Mouse (Mus musculus) limb, embryonic 11.5 days (tissue): Measurements from ENCODE around the gene Golph3l. TPM values are rescaled to one million over a fixed set of nuclear protein-coding genes. Genes with fewer than 3 reads are reported as not detected.

Experiments used
- ATAC-seq: fragments of 200-750 bp; cut with Nextera tagmentation; 2 replicates; pipeline ENCODE4 v1.8.0; 2017; ENCODE audit warnings: low read depth; ENCODE audit not compliant: insufficient number of reproducible peaks, low FRiP score, low TSS enrichment
- DNase-seq: peaks from one replicate; pipeline ENCODE4 v3.0.0-alpha.2; 2015; ENCODE audit warnings: low spot score
- H3K27ac ChIP-seq: fragments of 300-500 bp; sonication (generic); replicated peaks from 2 replicates; pipeline ENCODE4 v1.5.1; 2014; ENCODE audit warnings: low read depth, mild to moderate bottlenecking, low read length
- H3K27me3 ChIP-seq: fragments of 300-500 bp; sonication (generic); 2 replicates; pipeline ENCODE4 v1.6.1; 2014; ENCODE audit warnings: mild to moderate bottlenecking, low read length, mixed read lengths; ENCODE audit not compliant: control insufficient read depth, insufficient read depth
- H3K36me3 ChIP-seq: fragments of 300-500 bp; sonication (generic); 2 replicates; pipeline ENCODE4 v1.6.1; 2014; ENCODE audit warnings: mild to moderate bottlenecking, low read length, moderate library complexity, mixed read lengths; ENCODE audit not compliant: control insufficient read depth, insufficient read depth
- H3K4me1 ChIP-seq: fragments of 300-500 bp; sonication (generic); 2 replicates; pipeline ENCODE4 v1.6.1; 2014; ENCODE audit warnings: low read length, mixed read lengths; ENCODE audit not compliant: control insufficient read depth, insufficient read depth
- H3K4me2 ChIP-seq: fragments of 300-500 bp; sonication (generic); 2 replicates; pipeline ENCODE4 v1.6.1; 2014; ENCODE audit warnings: low read depth, mild to moderate bottlenecking, moderate library complexity; ENCODE audit not compliant: severe bottlenecking
- H3K4me3 ChIP-seq: fragments of 300-500 bp; sonication (generic); 2 replicates; pipeline ENCODE4 v1.5.1; 2014; ENCODE audit warnings: low read depth, low read length
- H3K9ac ChIP-seq: fragments of 300-500 bp; sonication (generic); 2 replicates; pipeline ENCODE4 v1.6.1; 2014; ENCODE audit warnings: mild to moderate bottlenecking, low read length
- H3K9me3 ChIP-seq: fragments of 300-500 bp; sonication (generic); 2 replicates; pipeline ENCODE4 v1.6.1; 2016; ENCODE audit warnings: low read length; ENCODE audit not compliant: control insufficient read depth
- WGBS: fragments of 180-500 bp; shearing (Covaris S2); extraction: QIAGEN DNeasy Blood & Tissue Kit; methylation state at CpG from one replicate; pipeline ENCODE4 v1.1.7; 2014; 5-methylcytosine and 5-hydroxymethylcytosine counted together
- polyA plus RNA-seq: library from polyadenylated mRNA; unstranded; fragments of >200 nt; fragmentation: Nextera tagmentation; extraction: Ambion mirVana; gene quantifications from 2 replicates; pipeline ENCODE4 v1.2.1, GENCODE M21; 2014

Golph3l gene
- polyA plus RNA-seq, 1 experiment from 2014 or later = 38.1 TPM

DNA sequence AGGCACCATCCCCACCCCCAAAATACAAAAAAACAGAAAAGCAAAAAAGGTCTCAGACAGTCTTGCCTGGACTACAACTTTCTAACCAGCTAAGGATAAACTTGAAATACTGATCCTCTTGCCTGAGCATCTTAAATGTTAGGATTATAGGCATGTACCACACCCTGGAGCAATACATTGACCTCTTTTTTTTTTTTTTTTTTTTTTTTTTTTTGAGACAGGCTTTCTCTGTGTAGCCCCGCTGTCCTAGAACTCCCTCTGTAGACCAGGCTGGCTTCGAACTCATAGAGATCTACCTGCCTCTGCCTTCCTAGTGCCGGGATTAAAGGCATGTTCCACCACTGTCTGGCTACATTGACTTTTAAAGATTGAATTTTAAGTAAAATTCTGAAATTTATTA, 28.0 kb upstream of the Golph3l start:
- Histone ChIP-seq H3K4me3 (no peak overlapping the region), H3K4me2 (no peak overlapping the region), H3K36me3 (no peaks in the 10 kb centered on the region), H3K27ac (no peak overlapping the region), H3K9ac (no peak overlapping the region), H3K27me3 (no peaks in the 10 kb centered on the region), H3K4me1 (no peaks in the 10 kb centered on the region), H3K9me3 (no peaks in the 10 kb centered on the region)
- no peak for DNase-seq
- no peak for ATAC-seq
- WGBS = 97% methylated on average over 3 of the region's 3 CpGs

DNA sequence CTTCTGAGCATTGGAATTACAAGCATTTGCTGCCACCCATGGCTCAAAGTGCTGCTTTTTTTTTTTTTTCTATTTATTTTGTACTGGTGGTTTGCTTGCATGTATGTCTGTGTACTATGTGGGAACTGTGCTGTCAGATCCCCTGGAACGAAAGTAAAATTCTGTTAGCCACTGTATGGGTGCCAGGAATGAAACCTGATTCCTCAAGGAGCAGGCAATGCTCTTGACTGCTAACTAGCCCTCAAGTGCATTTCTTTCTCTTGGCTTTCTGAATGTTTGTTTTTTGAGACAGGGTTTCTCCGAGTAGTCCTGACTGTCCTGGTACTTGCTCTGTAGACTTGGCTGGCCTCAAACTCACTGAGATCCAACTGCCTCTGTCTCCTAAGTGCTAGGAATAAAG, 26.9 kb upstream of the Golph3l start:
- ATAC-seq (no peak), DNase-seq (no peak)
- Histone ChIP-seq H3K4me2 (no peak overlapping the region), H3K27me3 (no peaks in the 10 kb centered on the region), H3K36me3 (no peaks in the 10 kb centered on the region), H3K4me1 (no peaks in the 10 kb centered on the region), H3K9ac (no peak overlapping the region), H3K9me3 (no peaks in the 10 kb centered on the region), H3K4me3 (no peak overlapping the region), H3K27ac (no peak overlapping the region)
- WGBS = 84% methylated on average over 2 of the region's 2 CpGs

DNA sequence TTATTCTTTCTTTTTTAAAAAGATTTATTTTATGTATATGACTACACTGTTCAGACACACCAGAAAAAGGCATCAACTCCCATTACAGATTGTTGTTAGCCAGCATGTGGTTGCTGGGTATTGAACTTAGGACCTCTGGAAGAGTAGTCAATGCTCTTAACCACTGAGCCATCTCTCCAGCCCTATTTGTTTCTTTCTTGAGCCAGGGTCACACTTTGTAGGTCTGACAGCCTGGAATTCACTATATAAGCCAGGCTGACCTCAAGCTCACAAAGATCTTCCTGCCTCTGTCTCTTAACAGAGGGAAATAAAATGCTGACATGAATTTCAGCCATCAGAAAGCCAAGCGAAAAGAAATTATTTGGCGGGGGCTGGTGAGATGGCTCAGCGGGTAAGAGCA, 19.1 kb upstream of the Golph3l start:
- no peak for DNase-seq
- Histone ChIP-seq H3K36me3 (no peaks in the 10 kb centered on the region), H3K9ac (no peak overlapping the region), H3K4me3 (no peak overlapping the region), H3K27me3 (no peaks in the 10 kb centered on the region), H3K27ac (no peak overlapping the region), H3K9me3 (no peaks in the 10 kb centered on the region), H3K4me1 (no peaks in the 10 kb centered on the region), H3K4me2 (no peak overlapping the region)
- no peak for ATAC-seq
- 94% methylated on average over 3 of the region's 3 CpGs for WGBS

DNA sequence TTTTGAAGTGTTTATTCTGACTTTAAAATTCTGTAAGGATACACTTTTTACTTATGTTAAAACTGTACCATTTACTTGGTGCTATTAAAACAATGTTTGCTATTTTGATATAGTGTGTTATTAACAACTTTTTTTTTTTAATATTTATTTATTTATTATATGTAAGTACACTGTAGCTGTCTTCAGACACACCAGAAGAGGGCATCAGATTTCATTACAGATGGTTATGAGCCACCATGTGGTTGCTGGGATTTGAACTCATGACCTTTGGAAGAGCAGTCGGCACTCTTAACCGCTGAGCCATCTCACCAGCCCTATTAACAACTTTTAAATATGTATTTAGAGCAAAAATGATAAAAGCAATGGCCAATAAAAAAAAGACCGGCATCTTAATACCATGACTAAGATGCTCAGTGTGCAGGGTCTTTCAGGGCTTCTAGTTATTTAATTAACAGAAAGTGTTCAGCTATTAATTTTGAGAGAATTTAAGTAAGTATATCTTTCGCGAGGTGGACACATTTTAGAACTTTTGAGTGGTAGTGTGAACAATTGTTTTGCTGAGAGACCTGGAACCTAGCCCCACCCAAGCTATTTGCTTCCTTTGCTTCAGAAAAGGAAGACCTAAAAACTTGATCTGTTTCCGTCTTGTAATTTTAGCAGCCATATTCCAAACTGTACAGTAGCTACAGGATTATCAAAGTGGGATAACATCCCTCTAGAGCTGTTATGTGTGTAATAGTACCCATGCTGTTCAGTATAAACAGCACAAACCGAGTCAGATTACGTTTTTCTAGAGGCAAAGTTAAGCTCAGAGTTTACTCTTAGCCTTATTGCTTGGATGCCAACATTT, 755 bp upstream of the Golph3l start:
- Histone ChIP-seq H3K4me3 (peak overlapping the region; percentile 41), H3K9ac (no peak overlapping the region), H3K4me1 (no peaks in the 10 kb centered on the region), H3K9me3 (no peaks in the 10 kb centered on the region), H3K27ac (no peak overlapping the region), H3K27me3 (no peaks in the 10 kb centered on the region), H3K4me2 (peak overlapping the region; percentile 49), H3K36me3 (0 out of 2 replicates have a peak, but pooled peaks cover 3% of the 10 kb centered on the region)
- 54% methylated on average over 8 of the region's 8 CpGs for WGBS
- DNase-seq (no peak), ATAC-seq (no peak; the same call in 1 of the 2 replicates)

DNA sequence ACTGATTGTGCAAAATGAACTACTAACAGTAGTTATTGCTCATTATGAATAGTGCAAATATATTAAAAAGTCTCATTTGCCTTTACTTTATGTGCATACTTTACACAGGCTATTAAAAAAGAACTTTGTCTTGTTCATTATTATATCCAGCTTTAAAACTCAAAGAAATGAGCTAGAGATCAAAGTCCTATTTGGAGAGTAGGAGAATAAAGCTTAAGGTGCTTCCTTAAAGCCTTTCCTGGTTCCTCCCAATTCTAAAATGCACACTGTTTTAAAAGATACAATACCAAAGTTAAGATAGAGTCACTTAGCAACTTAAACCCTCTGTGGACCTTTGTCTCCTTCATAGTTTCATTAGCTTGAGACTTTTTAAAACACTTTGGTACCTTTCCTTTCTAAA, 10.0 kb downstream of the Golph3l start:
- H3K9ac ChIP-seq = no peak overlapping the region
- H3K27ac ChIP-seq = no peak overlapping the region
- no peaks in the 10 kb centered on the region for H3K4me1 ChIP-seq
- H3K9me3 ChIP-seq = no peaks in the 10 kb centered on the region
- DNase-seq (no peak), ATAC-seq (no peak)
- H3K4me3 ChIP-seq = no peak overlapping the region
- H3K36me3 ChIP-seq = no peaks in the 10 kb centered on the region
- H3K27me3 ChIP-seq = no peaks in the 10 kb centered on the region
- no peak overlapping the region for H3K4me2 ChIP-seq

DNA sequence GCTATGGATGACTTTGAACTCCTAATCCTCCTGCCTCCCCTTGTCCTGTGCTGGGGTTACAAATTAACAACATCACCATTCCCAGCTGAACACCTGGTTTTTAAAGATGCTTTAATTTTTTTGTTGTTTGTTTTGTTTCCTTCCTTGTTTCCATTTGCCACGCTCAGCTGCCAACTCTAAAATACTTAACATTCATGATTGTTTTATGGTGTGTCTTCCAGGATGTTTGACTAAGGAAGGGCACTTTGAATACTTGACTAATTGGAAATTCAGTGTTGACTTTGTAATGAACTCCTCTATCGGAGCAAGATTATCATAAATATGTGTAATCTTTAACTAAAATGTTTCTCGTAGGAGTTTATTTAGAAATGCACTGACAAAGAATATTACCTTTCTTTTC, 12.6 kb downstream of the Golph3l start:
- H3K27ac ChIP-seq = no peak overlapping the region
- no peaks in the 10 kb centered on the region for H3K9me3 ChIP-seq
- no peak for DNase-seq
- peaks cover 2% of the 10 kb centered on the region; the same call in 1 of the 2 replicates for H3K36me3 ChIP-seq
- no peak overlapping the region for H3K4me2 ChIP-seq
- H3K4me1 ChIP-seq = no peaks in the 10 kb centered on the region
- no peaks in the 10 kb centered on the region for H3K27me3 ChIP-seq
- H3K9ac ChIP-seq = no peak overlapping the region
- ATAC-seq = no peak
- WGBS = 91% methylated on average over 3 of the region's 3 CpGs
- H3K4me3 ChIP-seq = no peak overlapping the region

DNA sequence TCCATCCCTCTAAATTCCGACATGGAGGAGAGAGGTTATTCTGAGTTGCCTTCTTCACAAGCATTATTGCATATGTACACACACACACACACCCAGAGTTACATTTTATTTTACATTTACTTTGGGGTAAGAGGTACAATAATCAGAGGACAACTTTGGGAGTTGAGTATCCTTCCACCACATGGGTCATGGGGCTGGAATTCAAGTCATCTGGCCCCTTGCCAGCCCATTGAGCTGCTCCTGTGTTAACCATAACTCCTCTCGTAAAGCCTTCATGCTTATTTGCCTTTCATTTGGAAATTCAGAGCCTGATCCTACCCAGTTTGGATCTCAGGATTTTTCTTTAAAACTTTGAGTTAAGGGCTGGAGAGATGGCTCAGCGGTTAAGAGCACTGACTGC, 17.4 kb downstream of the Golph3l start:
- no peak overlapping the region for H3K9ac ChIP-seq
- H3K27me3 ChIP-seq = no peaks in the 10 kb centered on the region
- no peak overlapping the region for H3K27ac ChIP-seq
- H3K9me3 ChIP-seq = no peaks in the 10 kb centered on the region
- H3K4me2 ChIP-seq = no peak overlapping the region
- no peaks in the 10 kb centered on the region for H3K4me1 ChIP-seq
- ATAC-seq (no peak), DNase-seq (no peak)
- no peak overlapping the region for H3K4me3 ChIP-seq
- WGBS = 94% methylated on average over 3 of the region's 3 CpGs
- H3K36me3 ChIP-seq = peaks cover 2% of the 10 kb centered on the region; the same call in 1 of the 2 replicates

DNA sequence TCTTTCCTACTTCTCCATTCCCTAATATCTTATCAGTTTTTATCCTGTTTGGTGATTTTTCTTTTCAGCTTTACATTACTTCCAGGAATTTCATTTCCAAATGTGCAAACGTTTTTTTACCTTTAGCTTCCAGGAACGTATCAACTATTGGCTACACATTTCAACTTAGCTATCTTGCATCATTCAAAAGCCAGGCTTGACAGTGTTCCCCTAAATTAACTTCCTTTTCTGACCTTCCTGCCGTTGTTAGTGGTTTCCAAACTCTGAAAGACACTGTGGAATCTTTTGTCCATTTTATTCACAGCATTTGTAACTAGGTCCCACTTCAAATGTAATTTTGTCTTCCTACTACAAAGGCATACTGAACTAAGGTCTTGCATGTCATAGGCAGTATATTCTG, 20.5 kb downstream of the Golph3l start:
- Histone ChIP-seq H3K36me3 (peaks cover 2% of the 10 kb centered on the region; the same call in 1 of the 2 replicates), H3K9ac (no peak overlapping the region), H3K27ac (no peak overlapping the region), H3K4me3 (no peak overlapping the region), H3K4me1 (no peaks in the 10 kb centered on the region), H3K27me3 (no peaks in the 10 kb centered on the region), H3K9me3 (no peaks in the 10 kb centered on the region), H3K4me2 (no peak overlapping the region)
- DNase-seq = no peak
- 77% methylated on average over 3 of the region's 3 CpGs for WGBS
- no peak for ATAC-seq

DNA sequence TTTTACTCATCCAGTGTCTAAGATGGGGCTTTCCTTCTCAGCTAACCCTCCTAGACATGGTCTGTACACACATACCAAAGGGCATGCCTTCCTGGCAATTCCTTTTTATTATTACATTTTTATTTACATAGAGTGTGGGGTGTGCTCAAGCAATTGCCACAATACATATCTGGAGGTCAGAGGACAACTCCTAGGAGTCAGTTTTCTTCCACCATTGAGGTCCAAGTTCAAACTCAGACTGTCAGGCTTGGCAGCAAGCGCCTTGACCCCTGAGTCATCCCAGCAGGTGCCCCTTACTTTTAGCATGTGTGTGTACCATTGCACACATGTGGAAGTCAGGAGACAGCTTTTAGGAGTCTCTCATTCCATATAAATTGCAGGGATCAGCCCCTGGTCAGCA, 25.3 kb downstream of the Golph3l start:
- DNase-seq = no peak
- no peak overlapping the region for H3K4me2 ChIP-seq
- no peak overlapping the region for H3K9ac ChIP-seq
- no peak overlapping the region for H3K4me3 ChIP-seq
- H3K27me3 ChIP-seq = no peaks in the 10 kb centered on the region
- no peaks in the 10 kb centered on the region for H3K9me3 ChIP-seq
- no peak for ATAC-seq
- WGBS = 92% methylated on average over 1 of the region's 1 CpGs
- no peaks in the 10 kb centered on the region for H3K4me1 ChIP-seq
- peaks cover 6% of the 10 kb centered on the region; the same call in 1 of the 2 replicates for H3K36me3 ChIP-seq
- no peak overlapping the region for H3K27ac ChIP-seq
